Mouse (Mus musculus): ENCODE measurements around the gene Cul4b. TPM values are rescaled to one million over a fixed set of nuclear protein-coding genes. Genes with fewer than 3 reads are reported as not detected.

Cul4b gene
- polyA plus RNA-seq, 2 experiments: 21.6 to 33.0 TPM

Other genes starting within 250 kb of the Cul4b start
- 108 and 114 TPM in 2 replicates for gene Lamp2, start 119.7 kb downstream of the Cul4b start, polyA plus RNA-seq (2012; rRNA removed)
- gene Lamp2, start 119.7 kb downstream of the Cul4b start, polyA plus RNA-seq (2014; fragmentation: Nextera tagmentation; extraction: Ambion mirVana): 169 and 172 TPM in 2 replicates
- gene Mcts1, start 24.4 kb upstream of the Cul4b start, polyA plus RNA-seq (2012; rRNA removed): 57.7 and 79.3 TPM in 2 replicates
- 93.1 and 96.4 TPM in 2 replicates for gene Mcts1, start 24.4 kb upstream of the Cul4b start, polyA plus RNA-seq (2014; fragmentation: Nextera tagmentation; extraction: Ambion mirVana)
- gene C1galt1c1, start 58.9 kb upstream of the Cul4b start, polyA plus RNA-seq (2012; rRNA removed): 17.6 and 27.2 TPM in 2 replicates
- 26.0 and 26.6 TPM in 2 replicates for gene C1galt1c1, start 58.9 kb upstream of the Cul4b start, polyA plus RNA-seq (2014; fragmentation: Nextera tagmentation; extraction: Ambion mirVana)
- gene 6030498E09Rik, start 196.5 kb upstream of the Cul4b start, polyA plus RNA-seq (2012; rRNA removed): not detected in 2 replicates
- 0.29 TPM in 1 of 2 replicates, not detected in the other for gene 6030498E09Rik, start 196.5 kb upstream of the Cul4b start, polyA plus RNA-seq (2014; fragmentation: Nextera tagmentation; extraction: Ambion mirVana)

Data from limb, embryonic 14.5 days (tissue).